Mouse (Mus musculus) lung, embryonic 14.5 days (tissue): Measurements from ENCODE around the gene Ndst4. TPM values are rescaled to one million over a fixed set of nuclear protein-coding genes. Genes with fewer than 3 reads are reported as not detected.
A peak's percentile ranks its signal among the peaks of the same experiment; 100 is the strongest.

Experiments used
- ATAC-seq: fragments of 200-750 bp; cut with Nextera tagmentation; 2 replicates; pipeline ENCODE4 v1.8.0; 2017; ENCODE audit warnings: mild to moderate bottlenecking, moderate TSS enrichment, moderate library complexity; ENCODE audit not compliant: insufficient read depth
- DNase-seq: peaks from one replicate; pipeline ENCODE4 v3.0.0-alpha.2; 2015
- H3K27ac ChIP-seq: fragments of 300-500 bp; sonication (generic); 2 replicates; pipeline ENCODE4 v1.5.1; 2014; ENCODE audit warnings: low read depth, mild to moderate bottlenecking, moderate library complexity
- H3K27me3 ChIP-seq: fragments of 300-500 bp; sonication (generic); 2 replicates; pipeline ENCODE4 v1.6.1; 2014; ENCODE audit warnings: low read length, control low read depth; ENCODE audit not compliant: insufficient read depth
- H3K36me3 ChIP-seq: fragments of 300-500 bp; sonication (generic); 2 replicates; pipeline ENCODE4 v1.6.1; 2014; ENCODE audit warnings: control low read depth; ENCODE audit not compliant: insufficient read depth
- H3K4me1 ChIP-seq: fragments of 300-500 bp; sonication (generic); 2 replicates; pipeline ENCODE4 v1.6.1; 2014; ENCODE audit warnings: antibody characterized with exemption, control low read depth; ENCODE audit not compliant: insufficient read depth
- H3K4me2 ChIP-seq: fragments of 300-500 bp; sonication (generic); 2 replicates; pipeline ENCODE4 v1.6.1; 2014; ENCODE audit warnings: mild to moderate bottlenecking
- H3K4me3 ChIP-seq: fragments of 300-500 bp; sonication (generic); 2 replicates; pipeline ENCODE4 v1.5.1; 2014; ENCODE audit warnings: low read depth, low read length
- H3K9ac ChIP-seq: fragments of 300-500 bp; sonication (generic); 2 replicates; pipeline ENCODE4 v1.6.1; 2014
- H3K9me3 ChIP-seq: fragments of 300-500 bp; sonication (generic); 2 replicates; pipeline ENCODE4 v1.6.1; 2016; ENCODE audit warnings: low read depth, low read length, control low read depth
- CTCF ChIP-seq: IDR thresholded peaks from 2 replicates; pipeline ENCODE4 v1.5.1; 2016; ENCODE audit warnings: antibody characterized with exemption, low read depth
- WGBS: fragments of 180-500 bp; shearing (Covaris S2); extraction: QIAGEN DNeasy Blood & Tissue Kit; methylation state at CpG from one replicate; pipeline ENCODE4 v1.1.7; 2014; 5-methylcytosine and 5-hydroxymethylcytosine counted together
- polyA plus RNA-seq: library from polyadenylated mRNA; unstranded; fragments of >200 nt; fragmentation: Nextera tagmentation; extraction: Ambion mirVana; gene quantifications from 2 replicates; pipeline ENCODE4 v1.2.1, GENCODE M21; 2014

Ndst4 gene
- polyA plus RNA-seq, 1 experiment from 2014 or later, result 0.04 TPM

GRCm38 (mm10) chr3:125570602-125571001 lies 166.7 kb downstream of the Ndst4 start:
- no peak overlapping the region for H3K9ac ChIP-seq
- TF ChIP-seq CTCF, result no peak
- H3K27me3 ChIP-seq, result no peaks in the 10 kb centered on the region
- H3K4me2 ChIP-seq, result no peak overlapping the region
- no peaks in the 10 kb centered on the region for H3K4me1 ChIP-seq
- no peak overlapping the region for H3K4me3 ChIP-seq
- no peaks in the 10 kb centered on the region for H3K36me3 ChIP-seq
- no peaks in the 10 kb centered on the region for H3K9me3 ChIP-seq
- H3K27ac ChIP-seq, result no peak overlapping the region
- 62% methylated on average over 2 of the region's 2 CpGs for WGBS
- DNase-seq (no peak), ATAC-seq (no peak)

GRCm38 (mm10) chr3:125632233-125632632 lies 228.4 kb downstream of the Ndst4 start:
- Histone ChIP-seq H3K36me3 (no peaks in the 10 kb centered on the region), H3K4me1 (no peaks in the 10 kb centered on the region), H3K9me3 (no peaks in the 10 kb centered on the region), H3K27ac (no peak overlapping the region), H3K27me3 (no peaks in the 10 kb centered on the region), H3K9ac (no peak overlapping the region), H3K4me3 (no peak overlapping the region), H3K4me2 (no peak overlapping the region)
- no peak for ATAC-seq
- TF ChIP-seq CTCF, result no peak
- DNase-seq, result no peak
- 78% methylated on average over 2 of the region's 2 CpGs for WGBS

GRCm38 (mm10) chr3:125655009-125655635 lies 251.2 kb downstream of the Ndst4 start:
- Histone ChIP-seq H3K4me1 (no peaks in the 10 kb centered on the region), H3K9ac (no peak overlapping the region), H3K36me3 (no peaks in the 10 kb centered on the region), H3K9me3 (no peaks in the 10 kb centered on the region), H3K27ac (no peak overlapping the region), H3K27me3 (no peaks in the 10 kb centered on the region), H3K4me2 (no peak overlapping the region), H3K4me3 (no peak overlapping the region)
- ATAC-seq (no peak), DNase-seq (no peak)
- TF ChIP-seq CTCF, result no peak
- WGBS, result 43% methylated on average over 3 of the region's 3 CpGs

GRCm38 (mm10) chr3:125660114-125660717 lies 256.3 kb downstream of the Ndst4 start:
- Histone ChIP-seq H3K27me3 (no peaks in the 10 kb centered on the region), H3K4me3 (no peak overlapping the region), H3K36me3 (no peaks in the 10 kb centered on the region), H3K9ac (no peak overlapping the region), H3K4me2 (no peak overlapping the region), H3K9me3 (no peaks in the 10 kb centered on the region), H3K4me1 (no peaks in the 10 kb centered on the region), H3K27ac (no peak overlapping the region)
- peak; percentile 86; the same call in 1 of the 2 replicates for ATAC-seq
- no peak for TF ChIP-seq CTCF
- DNase-seq, result peak; percentile 40
- WGBS, result 60% methylated on average over 3 of the region's 3 CpGs

- H3K27me3 ChIP-seq, result no peaks in the 10 kb centered on the region
- no peaks in the 10 kb centered on the region for H3K9me3 ChIP-seq
- ATAC-seq (no peak), DNase-seq (peak; percentile 11)
- no peak overlapping the region for H3K27ac ChIP-seq
- H3K4me2 ChIP-seq, result no peak overlapping the region
- H3K36me3 ChIP-seq, result no peaks in the 10 kb centered on the region
- no peaks in the 10 kb centered on the region for H3K4me1 ChIP-seq
- H3K9ac ChIP-seq, result no peak overlapping the region
- 41% methylated on average over 2 of the region's 2 CpGs for WGBS
- H3K4me3 ChIP-seq, result no peak overlapping the region
- no peak for TF ChIP-seq CTCF
Measured at GRCm38 (mm10) chr3:125660884-125661532, 257.1 kb downstream of the Ndst4 start.

- no peak for ATAC-seq
- H3K4me2 ChIP-seq, result no peak overlapping the region
- H3K4me3 ChIP-seq, result no peak overlapping the region
- H3K27me3 ChIP-seq, result no peaks in the 10 kb centered on the region
- no peaks in the 10 kb centered on the region for H3K36me3 ChIP-seq
- DNase-seq, result no peak
- no peaks in the 10 kb centered on the region for H3K4me1 ChIP-seq
- no peak for TF ChIP-seq CTCF
- 57% methylated on average over 9 of the region's 9 CpGs for WGBS
- H3K27ac ChIP-seq, result no peak overlapping the region
- no peaks in the 10 kb centered on the region for H3K9me3 ChIP-seq
- H3K9ac ChIP-seq, result no peak overlapping the region
Measured at GRCm38 (mm10) chr3:125673997-125674794, 270.3 kb downstream of the Ndst4 start.
